Mouse (Mus musculus) retina, adult 2 months (tissue): ENCODE results near the gene Gm21312.
"Not testable (repeated sequence)": the region's sequence is repeated elsewhere in the genome, so short reads cannot be mapped to it uniquely, and the experiment has no call there.

Experiments
- DNase-seq: peaks from one replicate; pipeline ENCODE4 v3.0.0-alpha.2; 2012; ENCODE audit warnings: low read depth, low spot score

Gene Gm21312

DNA sequence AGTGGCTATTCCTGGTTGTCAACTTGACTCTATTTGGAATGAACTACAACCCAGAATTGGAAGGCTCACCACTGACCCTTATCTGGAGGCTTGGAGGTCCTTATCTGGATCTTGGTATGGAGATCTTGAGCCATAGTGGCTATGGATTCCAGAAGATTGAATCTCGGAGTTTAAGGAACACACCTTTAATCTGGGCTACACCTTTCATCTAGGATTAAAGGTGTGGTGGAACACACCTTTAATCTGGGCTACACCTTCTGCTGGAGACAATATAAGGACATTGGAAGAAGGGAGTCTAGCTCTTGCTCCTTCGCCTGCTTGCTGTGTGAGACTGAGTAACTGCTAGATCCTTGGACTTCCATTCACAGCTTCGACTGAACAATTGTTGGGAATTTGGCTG lies at the start of gene Gm21312:
Gm21312 (plus strand) TSS at position 301 of the 400 bp plus-strand sequence.
- not testable (repeated sequence) for DNase-seq

DNA sequence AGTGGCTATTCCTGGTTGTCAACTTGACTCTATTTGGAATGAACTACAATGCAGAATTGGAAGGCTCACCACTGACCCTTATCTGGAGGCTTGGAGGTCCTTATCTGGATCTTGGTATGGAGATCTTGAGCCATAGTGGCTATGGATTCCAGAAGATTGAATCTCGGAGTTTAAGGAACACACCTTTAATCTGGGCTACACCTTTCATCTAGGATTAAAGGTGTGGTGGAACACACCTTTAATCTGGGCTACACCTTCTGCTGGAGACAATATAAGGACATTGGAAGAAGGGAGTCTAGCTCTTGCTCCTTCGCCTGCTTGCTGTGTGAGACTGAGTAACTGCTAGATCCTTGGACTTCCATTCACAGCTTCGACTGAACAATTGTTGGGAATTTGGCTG lies 34.1 kb upstream of the Gm21312 start, which contains the start of gene Gm21293:
Gm21293 (plus strand) TSS at position 301 of the 400 bp plus-strand sequence.
- not testable (repeated sequence) for DNase-seq

DNA sequence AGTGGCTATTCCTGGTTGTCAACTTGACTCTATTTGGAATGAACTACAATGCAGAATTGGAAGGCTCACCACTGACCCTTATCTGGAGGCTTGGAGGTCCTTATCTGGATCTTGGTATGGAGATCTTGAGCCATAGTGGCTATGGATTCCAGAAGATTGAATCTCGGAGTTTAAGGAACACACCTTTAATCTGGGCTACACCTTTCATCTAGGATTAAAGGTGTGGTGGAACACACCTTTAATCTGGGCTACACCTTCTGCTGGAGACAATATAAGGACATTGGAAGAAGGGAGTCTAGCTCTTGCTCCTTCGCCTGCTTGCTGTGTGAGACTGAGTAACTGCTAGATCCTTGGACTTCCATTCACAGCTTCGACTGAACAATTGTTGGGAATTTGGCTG lies 25.6 kb upstream of the Gm21312 start, which contains the start of gene Gm6763:
Gm6763 (plus strand) TSS at position 301 of the 400 bp plus-strand sequence.
- DNase-seq: not testable (repeated sequence)

DNA sequence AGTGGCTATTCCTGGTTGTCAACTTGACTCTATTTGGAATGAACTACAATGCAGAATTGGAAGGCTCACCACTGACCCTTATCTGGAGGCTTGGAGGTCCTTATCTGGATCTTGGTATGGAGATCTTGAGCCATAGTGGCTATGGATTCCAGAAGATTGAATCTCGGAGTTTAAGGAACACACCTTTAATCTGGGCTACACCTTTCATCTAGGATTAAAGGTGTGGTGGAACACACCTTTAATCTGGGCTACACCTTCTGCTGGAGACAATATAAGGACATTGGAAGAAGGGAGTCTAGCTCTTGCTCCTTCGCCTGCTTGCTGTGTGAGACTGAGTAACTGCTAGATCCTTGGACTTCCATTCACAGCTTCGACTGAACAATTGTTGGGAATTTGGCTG lies 17.1 kb upstream of the Gm21312 start, which contains the start of gene Gm8764:
Gm8764 (plus strand) TSS at position 301 of the 400 bp plus-strand sequence.
- DNase-seq: not testable (repeated sequence)

DNA sequence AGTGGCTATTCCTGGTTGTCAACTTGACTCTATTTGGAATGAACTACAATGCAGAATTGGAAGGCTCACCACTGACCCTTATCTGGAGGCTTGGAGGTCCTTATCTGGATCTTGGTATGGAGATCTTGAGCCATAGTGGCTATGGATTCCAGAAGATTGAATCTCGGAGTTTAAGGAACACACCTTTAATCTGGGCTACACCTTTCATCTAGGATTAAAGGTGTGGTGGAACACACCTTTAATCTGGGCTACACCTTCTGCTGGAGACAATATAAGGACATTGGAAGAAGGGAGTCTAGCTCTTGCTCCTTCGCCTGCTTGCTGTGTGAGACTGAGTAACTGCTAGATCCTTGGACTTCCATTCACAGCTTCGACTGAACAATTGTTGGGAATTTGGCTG lies 8.6 kb upstream of the Gm21312 start, which contains the start of gene Gm21304:
Gm21304 (plus strand) TSS at position 301 of the 400 bp plus-strand sequence.
- not testable (repeated sequence) for DNase-seq

DNA sequence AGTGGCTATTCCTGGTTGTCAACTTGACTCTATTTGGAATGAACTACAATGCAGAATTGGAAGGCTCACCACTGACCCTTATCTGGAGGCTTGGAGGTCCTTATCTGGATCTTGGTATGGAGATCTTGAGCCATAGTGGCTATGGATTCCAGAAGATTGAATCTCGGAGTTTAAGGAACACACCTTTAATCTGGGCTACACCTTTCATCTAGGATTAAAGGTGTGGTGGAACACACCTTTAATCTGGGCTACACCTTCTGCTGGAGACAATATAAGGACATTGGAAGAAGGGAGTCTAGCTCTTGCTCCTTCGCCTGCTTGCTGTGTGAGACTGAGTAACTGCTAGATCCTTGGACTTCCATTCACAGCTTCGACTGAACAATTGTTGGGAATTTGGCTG lies 8.4 kb downstream of the Gm21312 start, which contains the start of gene Gm20765:
Gm20765 (plus strand) TSS at position 301 of the 400 bp plus-strand sequence.
- not testable (repeated sequence) for DNase-seq

DNA sequence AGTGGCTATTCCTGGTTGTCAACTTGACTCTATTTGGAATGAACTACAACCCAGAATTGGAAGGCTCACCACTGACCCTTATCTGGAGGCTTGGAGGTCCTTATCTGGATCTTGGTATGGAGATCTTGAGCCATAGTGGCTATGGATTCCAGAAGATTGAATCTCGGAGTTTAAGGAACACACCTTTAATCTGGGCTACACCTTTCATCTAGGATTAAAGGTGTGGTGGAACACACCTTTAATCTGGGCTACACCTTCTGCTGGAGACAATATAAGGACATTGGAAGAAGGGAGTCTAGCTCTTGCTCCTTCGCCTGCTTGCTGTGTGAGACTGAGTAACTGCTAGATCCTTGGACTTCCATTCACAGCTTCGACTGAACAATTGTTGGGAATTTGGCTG lies 16.9 kb downstream of the Gm21312 start, which contains the start of gene Gm4340:
Gm4340 (plus strand) TSS at position 301 of the 400 bp plus-strand sequence.
- DNase-seq: not testable (repeated sequence)

DNA sequence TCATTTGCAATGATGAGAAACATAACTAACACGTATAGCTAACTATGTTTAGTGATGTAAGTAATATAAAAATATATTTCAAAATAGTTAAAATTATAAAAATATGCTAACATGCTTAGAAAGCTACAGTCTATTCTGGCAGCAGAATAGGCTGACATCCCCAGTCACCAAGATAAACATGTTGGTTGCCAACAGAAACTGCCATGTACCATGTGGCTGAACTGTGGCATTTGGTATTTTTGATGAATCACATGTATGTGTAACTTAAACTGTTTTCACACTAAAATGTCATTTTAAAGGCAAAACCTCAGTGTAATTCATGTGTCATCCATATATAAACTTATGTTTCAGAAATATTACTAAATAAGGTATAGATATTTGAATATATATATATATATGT lies 32.8 kb downstream of the Gm21312 start:
- no peak for DNase-seq

DNA sequence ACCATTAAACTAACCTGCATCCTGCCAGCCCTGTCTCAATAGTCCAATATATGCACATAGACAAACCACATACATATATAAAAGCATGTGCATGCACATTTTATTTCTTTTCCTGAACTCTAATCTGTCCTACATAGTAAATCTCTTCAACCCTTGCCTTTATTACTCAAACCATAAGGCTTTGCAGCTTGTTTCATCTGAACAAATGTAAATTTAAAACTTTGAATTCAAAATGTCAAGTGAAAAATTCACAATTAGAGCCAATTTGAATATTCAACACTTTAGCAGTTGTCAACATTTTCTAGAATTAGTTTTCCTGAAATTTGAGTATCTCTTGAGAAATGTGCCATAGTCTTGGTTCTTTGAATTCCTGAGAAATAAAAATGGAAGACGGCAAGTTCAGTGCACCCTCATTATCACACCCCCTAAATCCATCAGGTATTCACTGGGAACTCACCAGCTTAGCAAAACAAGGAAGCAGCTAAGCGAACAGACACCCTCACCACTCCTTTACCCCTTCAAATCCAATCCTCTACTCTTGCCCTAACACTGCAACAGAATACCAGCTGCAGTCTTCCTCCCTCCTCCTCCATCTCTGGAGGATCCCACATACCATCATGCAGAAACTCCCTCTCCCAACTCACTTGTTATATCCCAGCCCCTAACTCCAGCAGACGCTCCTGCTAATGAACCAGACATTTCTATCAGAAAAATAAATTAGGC lies 33.6 kb downstream of the Gm21312 start:
- no peak for DNase-seq

DNA sequence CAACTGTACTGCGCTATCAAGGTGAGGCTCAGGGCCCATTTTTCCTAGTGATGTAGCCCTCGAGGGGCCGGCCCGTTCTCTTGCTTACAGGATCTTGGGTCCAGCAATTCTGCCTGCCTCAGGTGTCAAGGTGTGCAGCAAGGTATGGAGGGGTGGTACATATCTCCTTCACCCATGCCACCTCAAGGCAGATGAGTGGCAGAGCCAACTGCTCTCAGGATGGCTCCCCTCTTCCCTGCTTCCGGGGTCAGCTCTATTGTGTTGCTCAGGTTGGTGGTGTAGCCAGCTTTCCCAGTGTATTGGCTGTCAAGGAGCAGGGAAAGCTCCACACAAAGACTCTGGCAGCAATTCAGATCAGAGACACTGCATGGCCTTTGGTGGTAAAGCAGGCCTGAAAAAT lies 37.7 kb downstream of the Gm21312 start:
- DNase-seq: no peak

DNA sequence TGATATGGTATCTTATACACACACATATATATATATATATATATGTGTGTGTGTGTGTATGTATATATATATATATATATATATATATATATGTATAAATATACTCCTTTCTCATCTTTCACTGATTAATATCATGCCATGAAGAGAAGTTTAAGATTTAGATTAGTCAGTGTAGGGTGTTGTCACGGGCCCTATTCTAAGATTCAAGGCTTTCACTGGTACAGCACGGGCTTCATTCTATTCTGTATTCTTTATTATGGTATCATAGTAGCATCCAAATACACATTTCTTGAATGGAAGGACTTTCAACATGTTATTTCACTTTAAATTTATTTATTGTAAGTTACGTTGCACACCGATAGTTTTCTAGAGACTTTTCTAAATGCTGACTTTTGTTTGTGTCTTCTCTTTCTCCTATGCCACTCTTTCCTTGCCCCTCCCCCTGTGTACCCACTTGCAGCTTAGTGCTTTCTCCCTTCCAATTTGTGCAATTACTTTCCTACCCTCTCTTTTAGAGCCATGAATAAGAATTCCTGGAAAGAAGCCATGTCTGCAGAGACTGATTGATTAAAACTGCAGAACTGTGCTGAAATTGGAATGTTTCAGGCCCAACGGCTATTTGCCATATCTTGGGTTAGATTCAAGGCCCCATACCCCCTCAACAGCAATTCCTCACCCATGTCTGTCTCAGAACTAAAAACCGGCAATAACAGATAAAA lies 43.6 kb downstream of the Gm21312 start:
- DNase-seq: no peak
